Comparison of ENCODE assay signal across 9 mouse cellular contexts in the genomic region with DNA sequence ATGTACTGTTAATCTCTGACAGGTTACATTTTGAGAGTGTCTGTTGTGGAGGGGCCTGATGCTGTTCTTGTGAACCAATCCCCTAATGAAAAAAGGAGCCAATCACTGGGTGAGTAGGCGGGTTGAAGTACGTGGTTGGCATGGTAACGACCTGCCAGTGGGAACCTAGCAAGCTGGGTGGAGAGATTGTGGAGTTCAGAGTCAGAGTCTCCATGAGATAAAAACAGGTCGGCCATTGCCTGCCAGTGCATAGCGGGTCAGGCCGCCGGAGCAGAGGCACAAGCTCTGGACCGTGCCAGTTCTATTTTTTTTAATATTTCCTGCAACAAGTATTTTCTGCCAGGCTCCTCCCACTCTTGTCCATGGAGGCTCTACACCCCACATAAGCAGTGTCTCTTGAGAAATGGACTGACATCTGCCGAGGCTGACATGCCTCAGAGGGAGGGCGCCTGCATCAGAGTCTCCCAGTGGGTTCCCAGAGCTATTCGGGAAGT. TPM values are rescaled to one million over a fixed set of nuclear protein-coding genes. Genes with fewer than 3 reads are reported as not detected.
A peak's percentile ranks its signal among the peaks of the same experiment; 100 is the strongest.
DNase-seq lines count a peak whose midpoint lies in the region; ATAC-seq and TF ChIP-seq lines count a peak whose summit lies in the region.
"Had no signal": no experiment of that assay in that cellular context is flagged by ENCODE, and none has a peak within 500 bp of the region (broad histone marks: within the 10 kb centered on the region; RNA-seq: fewer than 3 reads in every experiment).

No protein-coding gene starts in this region.

- no peak for TF ChIP-seq CTCF in lung, adult 2 months (IDR thresholded peaks at IDR 0.05; ENCODE audit: insufficient read depth, low read length)

- H3K4me3 ChIP-seq in lung, embryonic 15.5 days = no peak overlapping the region
- H3K4me3 ChIP-seq in lung, adult 2 months (replicated peaks; ENCODE audit: extremely low read depth, low read depth, low read length) = no peak overlapping the region
- H3K4me3 ChIP-seq in hindbrain, embryonic 16.5 days (ENCODE audit: low read length) = no peak overlapping the region
- H3K4me3 ChIP-seq in midbrain, embryonic 16.5 days (ENCODE audit: low read depth, low read length) = no peak overlapping the region
- H3K4me3 ChIP-seq: megakaryocyte, embryonic 14.5 days had no signal

- no peak for DNase-seq in lung, adult 2 months
- peak; percentile 67 for DNase-seq in c-Kit-negative CD71-positive TER-119-positive erythroid progenitor cells, embryonic 14.5 days (ENCODE audit: low read depth, low spot score)
- no peak for DNase-seq in kidney, postnatal 25 days
- DNase-seq in left cerebral cortex, adult 11 months (ENCODE audit: low spot score) = no peak
- DNase-seq: cerebellum, postnatal 25 days had no signal

- no peaks in the 10 kb centered on the region for H3K27me3 ChIP-seq in lung, embryonic 15.5 days
- no peaks in the 10 kb centered on the region for H3K27me3 ChIP-seq in hindbrain, embryonic 16.5 days (replicated peaks; ENCODE audit: control insufficient read depth, insufficient read depth, low read length)
- H3K27me3 ChIP-seq in midbrain, embryonic 16.5 days (ENCODE audit: control insufficient read depth, insufficient read depth, low read depth, low read length) = no peaks in the 10 kb centered on the region
- H3K27me3 ChIP-seq: megakaryocyte, embryonic 14.5 days had no signal

- 0 out of 2 replicates have a peak, but pooled peaks cover 7% of the 10 kb centered on the region for H3K36me3 ChIP-seq in lung, embryonic 15.5 days
- peaks cover 30% of the 10 kb centered on the region for H3K36me3 ChIP-seq in hindbrain, embryonic 16.5 days (ENCODE audit: control insufficient read depth, insufficient read depth, low read length)
- peaks cover 17% of the 10 kb centered on the region for H3K36me3 ChIP-seq in midbrain, embryonic 16.5 days (ENCODE audit: control insufficient read depth, insufficient read depth, low read length)

- H3K9ac ChIP-seq in lung, embryonic 15.5 days = no peak overlapping the region
- H3K9ac ChIP-seq in hindbrain, embryonic 16.5 days (ENCODE audit: low read depth, low read length) = no peak overlapping the region
- no peak overlapping the region for H3K9ac ChIP-seq in midbrain, embryonic 16.5 days (ENCODE audit: low read depth, low read length)

- peak; percentile 63; the same call in 1 of the 2 replicates for ATAC-seq in lung, embryonic 15.5 days (ENCODE audit: borderline replicate concordance, extremely low read depth, low FRiP score, low TSS enrichment)
- ATAC-seq in hindbrain, embryonic 16.5 days = peak; percentile 57
- ATAC-seq in midbrain, embryonic 16.5 days = peak; percentile 70

- TF ChIP-seq POLR2A in lung, adult 2 months (IDR thresholded peaks at IDR 0.05; ENCODE audit: borderline replicate concordance, extremely low read depth, low read depth, low read length) = no peak

- WGBS in lung, embryonic 15.5 days = 49% methylated on average over 11 of the region's 11 CpGs
- WGBS in lung, adult 2 months = 54% methylated on average over 11 of the region's 11 CpGs
- WGBS in hindbrain, embryonic 16.5 days = 62% methylated on average over 11 of the region's 11 CpGs
- 53% methylated on average over 11 of the region's 11 CpGs for WGBS in midbrain, embryonic 16.5 days

- H3K9me3 ChIP-seq in lung, embryonic 15.5 days = no peaks in the 10 kb centered on the region
- H3K9me3 ChIP-seq in hindbrain, embryonic 16.5 days (ENCODE audit: control insufficient read depth, low read length) = peaks cover 3% of the 10 kb centered on the region; the same call in 1 of the 2 replicates
- H3K9me3 ChIP-seq in midbrain, embryonic 16.5 days (replicated peaks; ENCODE audit: control insufficient read depth, low read length, poor library complexity, severe bottlenecking) = no peaks in the 10 kb centered on the region

- peaks cover 6% of the 10 kb centered on the region; the same call in 1 of the 2 replicates for H3K4me1 ChIP-seq in lung, embryonic 15.5 days
- H3K4me1 ChIP-seq in lung, adult 2 months (ENCODE audit: control insufficient read depth, insufficient read depth, low read length) = no peaks in the 10 kb centered on the region
- H3K4me1 ChIP-seq in hindbrain, embryonic 16.5 days (ENCODE audit: control insufficient read depth, insufficient read depth, low read depth, low read length) = no peaks in the 10 kb centered on the region
- no peaks in the 10 kb centered on the region for H3K4me1 ChIP-seq in midbrain, embryonic 16.5 days (ENCODE audit: control insufficient read depth, insufficient read depth, low read length)

- no peak overlapping the region for H3K27ac ChIP-seq in lung, embryonic 15.5 days
- no peak overlapping the region for H3K27ac ChIP-seq in hindbrain, embryonic 16.5 days (ENCODE audit: low read depth, low read length)
- H3K27ac ChIP-seq in midbrain, embryonic 16.5 days (ENCODE audit: low read length) = no peak overlapping the region

- H3K4me2 ChIP-seq in lung, embryonic 15.5 days = peak overlapping the region; percentile 8; the same call in 1 of the 2 replicates
- H3K4me2 ChIP-seq in hindbrain, embryonic 16.5 days (ENCODE audit: low read length) = no peak overlapping the region
- H3K4me2 ChIP-seq in midbrain, embryonic 16.5 days (ENCODE audit: low read length) = no peak overlapping the region

RNA-seq across cellular contexts. Expression of gene Rheb, which starts 27.4 kb away (rescaled TPM):
- polyA plus RNA-seq in lung, embryonic 15.5 days (2015; fragmentation: Nextera tagmentation; extraction: Ambion mirVana) = 201 and 202 TPM in 2 replicates
- polyA plus RNA-seq in lung, adult 2 months (2012; rRNA removed) = 27.1 and 28.9 TPM in 2 replicates
- polyA plus RNA-seq in hindbrain, embryonic 16.5 days (2015; fragmentation: Nextera tagmentation; extraction: Ambion mirVana) = 247 and 275 TPM in 2 replicates
- 255 and 277 TPM in 2 replicates for polyA plus RNA-seq in midbrain, embryonic 16.5 days (2015; fragmentation: Nextera tagmentation; extraction: Ambion mirVana)
